Comparison of ENCODE assay signal across 23 mouse cellular contexts in the genomic region with DNA sequence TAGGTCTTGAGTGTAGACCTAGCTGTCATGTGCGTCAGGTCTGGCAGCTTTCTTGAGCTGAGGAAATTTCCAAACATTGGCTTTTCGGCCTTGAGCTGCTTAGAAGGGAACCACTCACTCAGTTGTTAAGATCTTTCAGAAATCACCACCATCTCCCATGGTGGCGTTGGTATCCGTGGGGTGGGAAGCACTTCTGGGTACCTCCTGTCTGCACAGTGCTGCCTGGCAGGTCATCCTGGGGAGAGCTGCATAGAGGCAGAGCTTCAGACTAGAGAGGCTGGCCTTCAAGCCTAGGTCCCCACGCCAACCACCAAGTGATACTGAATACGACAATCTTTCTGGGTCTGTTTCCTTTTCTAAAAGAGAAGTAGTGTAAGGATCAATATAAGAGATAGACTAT. TPM values are rescaled to one million over a fixed set of nuclear protein-coding genes. Genes with fewer than 3 reads are reported as not detected.
DNase-seq lines count a peak whose midpoint lies in the region; ATAC-seq and TF ChIP-seq lines count a peak whose summit lies in the region.
"Had no signal": no experiment of that assay in that cellular context is flagged by ENCODE, and none has a peak within 500 bp of the region (broad histone marks: within the 10 kb centered on the region; RNA-seq: fewer than 3 reads in every experiment).

No protein-coding gene starts in this region.

- TF ChIP-seq CTCF in hindbrain, postnatal 0 days (IDR thresholded peaks at IDR 0.05; ENCODE audit: low read depth) = no peak
- no peak for TF ChIP-seq CTCF in lung, postnatal 0 days (IDR thresholded peaks at IDR 0.05)

- 0 out of 2 replicates have a peak overlapping the region, but pooled peaks have one; percentile 20 for H3K27ac ChIP-seq in hindbrain, postnatal 0 days
- no peak overlapping the region for H3K27ac ChIP-seq in hindbrain, embryonic 14.5 days
- H3K27ac ChIP-seq in lung, postnatal 0 days (ENCODE audit: low read length) = peak overlapping the region; percentile 73; the same call in 1 of the 2 replicates
- peak overlapping the region; percentile 61; the same call in 1 of the 2 replicates for H3K27ac ChIP-seq in brown adipose tissue, adult 24 weeks (replicated peaks; ENCODE audit: low read depth, low read length)
- H3K27ac ChIP-seq: forebrain, embryonic 10.5 days; forebrain, embryonic 13.5 days; heart, embryonic 15.5 days; hindbrain, embryonic 12.5 days had no signal

- no peak overlapping the region for H3K4me2 ChIP-seq in hindbrain, postnatal 0 days (ENCODE audit: low read depth, low read length)
- no peak overlapping the region for H3K4me2 ChIP-seq in hindbrain, embryonic 14.5 days (replicated peaks)
- no peak overlapping the region for H3K4me2 ChIP-seq in lung, postnatal 0 days (replicated peaks; ENCODE audit: low read depth, low read length)
- H3K4me2 ChIP-seq: forebrain, embryonic 13.5 days; heart, embryonic 12.5 days; heart, embryonic 15.5 days; hindbrain, embryonic 12.5 days had no signal

- ATAC-seq in hindbrain, postnatal 0 days = no peak
- no peak for ATAC-seq in hindbrain, embryonic 14.5 days (ENCODE audit: low FRiP score)
- no peak for ATAC-seq in lung, postnatal 0 days
- ATAC-seq: forebrain, embryonic 13.5 days; forebrain, embryonic 16.5 days; intestine, postnatal 0 days; Patski had no signal

- no peaks in the 10 kb centered on the region for H3K9me3 ChIP-seq in hindbrain, postnatal 0 days (ENCODE audit: low read length)
- no peaks in the 10 kb centered on the region for H3K9me3 ChIP-seq in hindbrain, embryonic 14.5 days (ENCODE audit: control insufficient read depth, low read length)
- no peaks in the 10 kb centered on the region for H3K9me3 ChIP-seq in lung, postnatal 0 days (ENCODE audit: low read length)
- H3K9me3 ChIP-seq: forebrain, embryonic 13.5 days had no signal

- no peaks in the 10 kb centered on the region for H3K4me1 ChIP-seq in hindbrain, postnatal 0 days (ENCODE audit: insufficient read depth, low read length)
- no peaks in the 10 kb centered on the region for H3K4me1 ChIP-seq in hindbrain, embryonic 14.5 days (replicated peaks; ENCODE audit: control insufficient read depth, insufficient read depth, low read length)
- no peaks in the 10 kb centered on the region for H3K4me1 ChIP-seq in lung, postnatal 0 days (ENCODE audit: insufficient read depth, low read depth, low read length)
- peaks cover 6% of the 10 kb centered on the region for H3K4me1 ChIP-seq in brown adipose tissue, adult 24 weeks (ENCODE audit: control insufficient read depth, insufficient read depth, insufficient read length, low read length)
- H3K4me1 ChIP-seq: forebrain, embryonic 13.5 days had no signal

- H3K27me3 ChIP-seq in hindbrain, postnatal 0 days (ENCODE audit: insufficient read depth, low read length) = no peaks in the 10 kb centered on the region
- H3K27me3 ChIP-seq in hindbrain, embryonic 14.5 days (ENCODE audit: control insufficient read depth, insufficient read depth, low read length) = no peaks in the 10 kb centered on the region
- H3K27me3 ChIP-seq in lung, postnatal 0 days (replicated peaks; ENCODE audit: insufficient read depth, low read length) = no peaks in the 10 kb centered on the region
- H3K27me3 ChIP-seq: CH12.LX; forebrain, embryonic 13.5 days; heart, embryonic 12.5 days; heart, embryonic 15.5 days; hindbrain, embryonic 12.5 days; Patski had no signal

- H3K4me3 ChIP-seq in hindbrain, postnatal 0 days (ENCODE audit: low read length) = no peak overlapping the region
- H3K4me3 ChIP-seq in hindbrain, embryonic 14.5 days (replicated peaks; ENCODE audit: low read length) = no peak overlapping the region
- H3K4me3 ChIP-seq in lung, postnatal 0 days (ENCODE audit: low read depth, low read length) = no peak overlapping the region
- H3K4me3 ChIP-seq in brown adipose tissue, adult 24 weeks (ENCODE audit: insufficient read depth, low read depth, low read length) = no peak overlapping the region
- H3K4me3 ChIP-seq: forebrain, embryonic 10.5 days; forebrain, embryonic 13.5 days; heart, embryonic 12.5 days; heart, embryonic 15.5 days; hindbrain, embryonic 12.5 days had no signal

- peak; percentile 90 for DNase-seq in heart, adult 11 months
- DNase-seq in heart, adult 18-20 months = no peak
- no peak for DNase-seq in hindbrain, postnatal 0 days (ENCODE audit: low spot score)
- no peak for DNase-seq in hindbrain, embryonic 14.5 days (ENCODE audit: low spot score)
- DNase-seq in lung, postnatal 0 days (ENCODE audit: low spot score) = no peak
- DNase-seq in lung, postnatal 36 days = no peak
- DNase-seq in right cerebral cortex, adult 18-20 months = no peak
- DNase-seq: B cell, adult 2 months; cerebellum, adult 11-12 months; cerebellum, adult 8-10 months; cerebellum, postnatal 10 days; cerebellum, postnatal 36 days had no signal

- TF ChIP-seq EP300 in lung, postnatal 0 days (IDR thresholded peaks at IDR 0.05) = no peak

- no peaks in the 10 kb centered on the region for H3K36me3 ChIP-seq in hindbrain, postnatal 0 days (ENCODE audit: insufficient read depth, low read length)
- no peaks in the 10 kb centered on the region for H3K36me3 ChIP-seq in hindbrain, embryonic 14.5 days (replicated peaks; ENCODE audit: control insufficient read depth, insufficient read depth)
- no peaks in the 10 kb centered on the region for H3K36me3 ChIP-seq in lung, postnatal 0 days (ENCODE audit: insufficient read depth, low read length)
- H3K36me3 ChIP-seq: forebrain, embryonic 10.5 days; G1E; heart, embryonic 12.5 days; heart, embryonic 15.5 days; hindbrain, embryonic 12.5 days had no signal

- WGBS in hindbrain, postnatal 0 days = 95% methylated on average over 6 of the region's 6 CpGs
- 93% methylated on average over 6 of the region's 6 CpGs for WGBS in hindbrain, embryonic 14.5 days
- 91% methylated on average over 6 of the region's 6 CpGs for WGBS in lung, postnatal 0 days

- H3K9ac ChIP-seq in hindbrain, postnatal 0 days (replicated peaks; ENCODE audit: low read length) = no peak overlapping the region
- no peak overlapping the region for H3K9ac ChIP-seq in hindbrain, embryonic 14.5 days
- H3K9ac ChIP-seq in lung, postnatal 0 days (replicated peaks; ENCODE audit: low read depth) = no peak overlapping the region
- H3K9ac ChIP-seq: forebrain, embryonic 13.5 days; heart, embryonic 12.5 days; heart, embryonic 15.5 days; hindbrain, embryonic 12.5 days had no signal

RNA-seq across cellular contexts. Expression of a gene that starts 21.4 kb away (rescaled TPM):
- 1 to 10 TPM; 1.8 to 2.4 TPM for total RNA-seq in heart, adult 18-20 months (2021)
- total RNA-seq in hindbrain, postnatal 0 days (2014; rRNA removed) = 20.8 and 22.7 TPM in 2 replicates
- 12.3 and 12.9 TPM in 2 replicates for polyA plus RNA-seq in hindbrain, postnatal 0 days (2015; fragmentation: Nextera tagmentation; extraction: Ambion mirVana)
- polyA plus RNA-seq in hindbrain, embryonic 14.5 days (2014; fragmentation: Nextera tagmentation; extraction: Ambion mirVana) = 13.7 and 16.2 TPM in 2 replicates
- polyA plus RNA-seq in lung, postnatal 0 days (2015; fragmentation: Nextera tagmentation; extraction: Ambion mirVana) = 15.5 and 18.8 TPM in 2 replicates
- polyA plus RNA-seq in brown adipose tissue, adult 24 weeks (2012; ENCODE audit: insufficient read depth, insufficient read length, missing spikeins) = 1.3 and 1.4 TPM in 2 replicates
- polyA plus RNA-seq: G1E had no signal
